Mouse (Mus musculus) limb, embryonic 13.5 days (tissue): ENCODE measurements around the gene Ufc1. TPM values are rescaled to one million over a fixed set of nuclear protein-coding genes. Genes with fewer than 3 reads are reported as not detected.
"Not testable (repeated sequence)": the region's sequence is repeated elsewhere in the genome, so short reads cannot be mapped to it uniquely, and the experiment has no call there.

Experiments used
- ATAC-seq: fragments of 200-750 bp; cut with Nextera tagmentation; 2 replicates; pipeline ENCODE4 v1.8.0; 2017; ENCODE audit warnings: low read depth, moderate number of reproducible peaks, moderate TSS enrichment; ENCODE audit not compliant: low FRiP score
- H3K27ac ChIP-seq: fragments of 300-500 bp; sonication (generic); 2 replicates; pipeline ENCODE4 v1.5.1; 2015; ENCODE audit warnings: inconsistent platforms, mild to moderate bottlenecking, moderate library complexity
- H3K27me3 ChIP-seq: fragments of 300-500 bp; sonication (generic); 2 replicates; pipeline ENCODE4 v1.6.1; 2015; ENCODE audit warnings: mild to moderate bottlenecking, inconsistent platforms
- H3K36me3 ChIP-seq: fragments of 300-500 bp; sonication (generic); 2 replicates; pipeline ENCODE4 v1.6.1; 2015; ENCODE audit warnings: inconsistent platforms, mild to moderate bottlenecking, moderate library complexity
- H3K4me1 ChIP-seq: fragments of 300-500 bp; sonication (generic); 2 replicates; pipeline ENCODE4 v1.6.1; 2015; ENCODE audit warnings: inconsistent platforms
- H3K4me2 ChIP-seq: fragments of 300-500 bp; sonication (generic); replicated peaks from 2 replicates; pipeline ENCODE4 v1.6.1; 2015; ENCODE audit warnings: inconsistent platforms, mild to moderate bottlenecking, moderate library complexity
- H3K4me3 ChIP-seq: fragments of 300-500 bp; sonication (generic); 2 replicates; pipeline ENCODE4 v1.5.1; 2015; ENCODE audit warnings: moderate library complexity, mild to moderate bottlenecking, inconsistent platforms
- H3K9ac ChIP-seq: fragments of 300-500 bp; sonication (generic); 2 replicates; pipeline ENCODE4 v1.6.1; 2015; ENCODE audit warnings: mild to moderate bottlenecking, inconsistent platforms
- H3K9me3 ChIP-seq: fragments of 300-500 bp; sonication (generic); 2 replicates; pipeline ENCODE4 v1.6.1; 2016; ENCODE audit warnings: inconsistent platforms
- WGBS: fragments of 180-500 bp; shearing (Covaris S2); methylation state at CpG from one replicate; pipeline ENCODE4 v1.1.7; 2015; 5-methylcytosine and 5-hydroxymethylcytosine counted together
- polyA plus RNA-seq: library from polyadenylated mRNA; unstranded; fragments of >200 nt; fragmentation: Nextera tagmentation; extraction: Ambion mirVana; gene quantifications from 2 replicates; pipeline ENCODE4 v1.2.1, GENCODE M21; 2015

Ufc1 gene
- 110 and 116 TPM in 2 replicates for polyA plus RNA-seq

- WGBS, result under 1% methylated on average over 42 of the region's 42 CpGs
- peak within 1 kb of the TSS; percentile 95 for H3K27ac ChIP-seq
Measured at GRCm38 (mm10) chr1:171294298-171295062, at the start of gene Ufc1. TSS of gene Ufc1 (minus strand) at chr1:171295024.

GRCm38 (mm10) chr1:171343922-171344677 lies 49.3 kb upstream of the Ufc1 start:
- WGBS, result 73% methylated on average over 9 of the region's 9 CpGs
- Histone ChIP-seq H3K4me2 (peak overlapping the region; percentile 86), H3K9me3 (peaks cover 7% of the 10 kb centered on the region), H3K4me3 (no peak overlapping the region), H3K27me3 (no peaks in the 10 kb centered on the region), H3K4me1 (peaks cover 22% of the 10 kb centered on the region), H3K36me3 (peaks cover 51% of the 10 kb centered on the region), H3K9ac (no peak overlapping the region), H3K27ac (no peak overlapping the region)
- no peak for ATAC-seq

More at GRCm38 (mm10) chr1:171294298-171295062, at the start of gene Ufc1:
- Histone ChIP-seq H3K9me3 (no peaks in the 10 kb centered on the region), H3K4me1 (peaks cover 10% of the 10 kb centered on the region), H3K36me3 (peaks cover 7% of the 10 kb centered on the region), H3K27me3 (peaks cover 20% of the 10 kb centered on the region), H3K9ac (peak within 1 kb of the TSS; percentile 84), H3K4me2 (peak within 1 kb of the TSS; percentile 84), H3K4me3 (peak within 1 kb of the TSS; percentile 66)
- ATAC-seq, result peak; percentile 86

GRCm38 (mm10) chr1:171342262-171343207 lies 47.7 kb upstream of the Ufc1 start:
- H3K4me1 ChIP-seq, result peaks cover 22% of the 10 kb centered on the region
- H3K9me3 ChIP-seq, result peaks cover 7% of the 10 kb centered on the region
- H3K4me3 ChIP-seq, result no peak overlapping the region
- H3K36me3 ChIP-seq, result peaks cover 60% of the 10 kb centered on the region
- H3K27ac ChIP-seq, result no peak overlapping the region
- no peak overlapping the region for H3K9ac ChIP-seq
- no peaks in the 10 kb centered on the region for H3K27me3 ChIP-seq
- H3K4me2 ChIP-seq, result no peak overlapping the region
- ATAC-seq, result no peak
- WGBS, result 94% methylated on average over 16 of the region's 16 CpGs

- WGBS, result 0% methylated on average over 4 of the region's 4 CpGs
- no peak for ATAC-seq
- Histone ChIP-seq H3K27me3 (no peaks in the 10 kb centered on the region), H3K4me3 (peak overlapping the region; percentile 79), H3K27ac (peak overlapping the region; percentile 99), H3K4me1 (peaks cover 45% of the 10 kb centered on the region), H3K36me3 (peaks cover 21% of the 10 kb centered on the region), H3K9me3 (no peaks in the 10 kb centered on the region), H3K4me2 (peak overlapping the region; percentile 77), H3K9ac (peak overlapping the region; percentile 94)
Measured at GRCm38 (mm10) chr1:171330216-171330560, 35.4 kb upstream of the Ufc1 start.

GRCm38 (mm10) chr1:171329433-171330215 lies 34.8 kb upstream of the Ufc1 start:
- H3K9ac ChIP-seq, result peak overlapping the region; percentile 94
- no peaks in the 10 kb centered on the region for H3K9me3 ChIP-seq
- ATAC-seq, result peak; percentile 92
- H3K36me3 ChIP-seq, result peaks cover 20% of the 10 kb centered on the region
- peak overlapping the region; percentile 79 for H3K4me3 ChIP-seq
- H3K4me1 ChIP-seq, result peaks cover 45% of the 10 kb centered on the region
- H3K27me3 ChIP-seq, result no peaks in the 10 kb centered on the region
- under 1% methylated on average over 34 of the region's 61 CpGs for WGBS
- peak overlapping the region; percentile 77 for H3K4me2 ChIP-seq
- H3K27ac ChIP-seq, result peak overlapping the region; percentile 99

- no peaks in the 10 kb centered on the region for H3K9me3 ChIP-seq
- ATAC-seq, result peak; percentile 93
- peak within 1 kb of the TSS; percentile 99 for H3K27ac ChIP-seq
- peaks cover 45% of the 10 kb centered on the region for H3K4me1 ChIP-seq
- H3K27me3 ChIP-seq, result no peaks in the 10 kb centered on the region
- peak within 1 kb of the TSS; percentile 77 for H3K4me2 ChIP-seq
- H3K9ac ChIP-seq, result peak within 1 kb of the TSS; percentile 94
- peak within 1 kb of the TSS; percentile 79 for H3K4me3 ChIP-seq
- under 1% methylated on average over 48 of the region's 48 CpGs for WGBS
- peaks cover 15% of the 10 kb centered on the region for H3K36me3 ChIP-seq
Measured at GRCm38 (mm10) chr1:171328839-171329432, 34.1 kb upstream of the Ufc1 start, which contains the start of gene Dedd. TSS of gene Dedd (plus strand) at chr1:171329145.

- peak overlapping the region; percentile 79 for H3K4me3 ChIP-seq
- peak overlapping the region; percentile 94 for H3K9ac ChIP-seq
- ATAC-seq, result no peak
- no peaks in the 10 kb centered on the region for H3K27me3 ChIP-seq
- H3K4me2 ChIP-seq, result peak overlapping the region; percentile 77
- peaks cover 8% of the 10 kb centered on the region for H3K36me3 ChIP-seq
- H3K27ac ChIP-seq, result peak overlapping the region; percentile 99
- no peaks in the 10 kb centered on the region for H3K9me3 ChIP-seq
- WGBS, result 30% methylated on average over 9 of the region's 9 CpGs
- peaks cover 40% of the 10 kb centered on the region for H3K4me1 ChIP-seq
Measured at GRCm38 (mm10) chr1:171328244-171328643, 33.4 kb upstream of the Ufc1 start.

GRCm38 (mm10) chr1:171326588-171326987 lies 31.8 kb upstream of the Ufc1 start:
- not testable (repeated sequence) for H3K4me3 ChIP-seq, H3K4me2 ChIP-seq, ATAC-seq, H3K27me3 ChIP-seq, H3K9me3 ChIP-seq, H3K27ac ChIP-seq, H3K36me3 ChIP-seq, H3K9ac ChIP-seq
- WGBS, result 88% methylated on average over 4 of the region's 4 CpGs
- H3K4me1 ChIP-seq, result peaks cover 29% of the 10 kb centered on the region

GRCm38 (mm10) chr1:171325571-171325970 lies 30.7 kb upstream of the Ufc1 start:
- Histone ChIP-seq H3K4me1 (peaks cover 19% of the 10 kb centered on the region), H3K9ac (no peak overlapping the region), H3K36me3 (no peaks in the 10 kb centered on the region), H3K4me2 (no peak overlapping the region), H3K27me3 (no peaks in the 10 kb centered on the region), H3K27ac (no peak overlapping the region), H3K4me3 (no peak overlapping the region), H3K9me3 (no peaks in the 10 kb centered on the region)
- ATAC-seq, result no peak
- WGBS, result 72% methylated on average over 2 of the region's 2 CpGs

GRCm38 (mm10) chr1:171322012-171322411 lies 27.2 kb upstream of the Ufc1 start:
- peak; percentile 48; the same call in 1 of the 2 replicates for ATAC-seq
- no peak overlapping the region for H3K9ac ChIP-seq
- WGBS, result 77% methylated on average over 1 of the region's 1 CpGs
- no peaks in the 10 kb centered on the region for H3K9me3 ChIP-seq
- peaks cover under 1% of the 10 kb centered on the region for H3K4me1 ChIP-seq
- H3K36me3 ChIP-seq, result no peaks in the 10 kb centered on the region
- no peak overlapping the region for H3K4me3 ChIP-seq
- H3K27ac ChIP-seq, result no peak overlapping the region
- no peak overlapping the region for H3K4me2 ChIP-seq
- H3K27me3 ChIP-seq, result no peaks in the 10 kb centered on the region

GRCm38 (mm10) chr1:171321415-171321814 lies 26.6 kb upstream of the Ufc1 start:
- Histone ChIP-seq H3K36me3 (no peaks in the 10 kb centered on the region), H3K9ac (no peak overlapping the region), H3K4me3 (no peak overlapping the region), H3K27ac (no peak overlapping the region), H3K9me3 (no peaks in the 10 kb centered on the region), H3K4me2 (no peak overlapping the region), H3K27me3 (no peaks in the 10 kb centered on the region), H3K4me1 (no peaks in the 10 kb centered on the region)
- ATAC-seq, result no peak
